21 mouse cellular contexts compared by ENCODE assay signal in genomic region chr1:64859826-64860225, GRCm38 (mm10).
DNase-seq lines count a peak whose midpoint lies in the region; ATAC-seq and TF ChIP-seq lines count a peak whose summit lies in the region.
"Had no signal": no experiment of that assay in that cellular context is flagged by ENCODE, and none has a peak within 500 bp of the region (broad histone marks: within the 10 kb centered on the region; RNA-seq: fewer than 3 reads in every experiment).

No protein-coding gene starts in this region.

- H3K4me3 ChIP-seq in kidney, embryonic 14.5 days (ENCODE audit: low read length) = no peak overlapping the region
- H3K4me3 ChIP-seq in intestine, embryonic 16.5 days (ENCODE audit: low read length) = no peak overlapping the region
- H3K4me3 ChIP-seq in kidney, postnatal 0 days (replicated peaks; ENCODE audit: low read depth, low read length) = no peak overlapping the region
- H3K4me3 ChIP-seq: gastrocnemius, adult 2 months; hindbrain, embryonic 15.5 days; limb, embryonic 13.5 days; megakaryocyte, embryonic 14.5 days; midbrain, embryonic 15.5 days; neural tube, embryonic 15.5 days had no signal

- no peak overlapping the region for H3K4me2 ChIP-seq in kidney, embryonic 14.5 days (replicated peaks; ENCODE audit: low read depth, low read length)
- H3K4me2 ChIP-seq in intestine, embryonic 16.5 days (ENCODE audit: low read depth, low read length) = no peak overlapping the region
- H3K4me2 ChIP-seq in kidney, postnatal 0 days (ENCODE audit: low read length) = no peak overlapping the region
- H3K4me2 ChIP-seq: hindbrain, embryonic 15.5 days; limb, embryonic 13.5 days; midbrain, embryonic 15.5 days; neural tube, embryonic 15.5 days had no signal

- WGBS in kidney, embryonic 14.5 days = 72% methylated on average over 5 of the region's 5 CpGs
- 62% methylated on average over 5 of the region's 5 CpGs for WGBS in intestine, embryonic 16.5 days
- 70% methylated on average over 5 of the region's 5 CpGs for WGBS in kidney, postnatal 0 days

- no peaks in the 10 kb centered on the region for H3K27me3 ChIP-seq in kidney, embryonic 14.5 days (ENCODE audit: control insufficient read depth, insufficient read depth, low read length)
- H3K27me3 ChIP-seq in intestine, embryonic 16.5 days (replicated peaks; ENCODE audit: control insufficient read depth, insufficient read depth, low read length) = no peaks in the 10 kb centered on the region
- H3K27me3 ChIP-seq in kidney, postnatal 0 days (ENCODE audit: insufficient read depth, low read length) = no peaks in the 10 kb centered on the region
- H3K27me3 ChIP-seq: hindbrain, embryonic 15.5 days; limb, embryonic 13.5 days; megakaryocyte, embryonic 14.5 days; midbrain, embryonic 15.5 days; neural tube, embryonic 15.5 days had no signal

- peak; percentile 31 for DNase-seq in kidney, adult 18-20 months
- DNase-seq in Muller cell, postnatal 12 days (ENCODE audit: inconsistent ontology term) = peak; percentile 35
- DNase-seq in kidney, postnatal 0 days (ENCODE audit: low spot score) = peak; percentile 68
- no peak for DNase-seq in layer of hippocampus, postnatal 10 days (ENCODE audit: low spot score in 2 of 2)
- DNase-seq in thymus, postnatal 0 days (ENCODE audit: low spot score) = no peak
- DNase-seq in cerebellum, postnatal 14 days = no peak
- DNase-seq: cerebellum, adult 11-12 months; cerebellum, postnatal 25 days; gastrocnemius, adult 2 months; heart, postnatal 36 days; layer of hippocampus, postnatal 36 days; lung, postnatal 14 days; spleen, adult 18-20 months had no signal

- no peak overlapping the region for H3K9ac ChIP-seq in kidney, embryonic 14.5 days (ENCODE audit: low read depth, low read length)
- no peak overlapping the region for H3K9ac ChIP-seq in intestine, embryonic 16.5 days (ENCODE audit: low read depth, low read length)
- no peak overlapping the region for H3K9ac ChIP-seq in kidney, postnatal 0 days (ENCODE audit: low read depth, low read length)
- H3K9ac ChIP-seq: hindbrain, embryonic 15.5 days; limb, embryonic 13.5 days; midbrain, embryonic 15.5 days; neural tube, embryonic 15.5 days had no signal

- no peak for ATAC-seq in kidney, embryonic 14.5 days (ENCODE audit: low FRiP score, low TSS enrichment)
- ATAC-seq in intestine, embryonic 16.5 days = peak; percentile 89
- peak; percentile 61; the same call in 1 of the 2 replicates for ATAC-seq in kidney, postnatal 0 days (replicated peaks; ENCODE audit: low FRiP score, low read depth)
- ATAC-seq: midbrain, embryonic 15.5 days had no signal

- no peaks in the 10 kb centered on the region for H3K9me3 ChIP-seq in kidney, embryonic 14.5 days (ENCODE audit: control insufficient read depth, low read length)
- H3K9me3 ChIP-seq in intestine, embryonic 16.5 days (ENCODE audit: control insufficient read depth, low read length) = no peaks in the 10 kb centered on the region
- no peaks in the 10 kb centered on the region for H3K9me3 ChIP-seq in kidney, postnatal 0 days (replicated peaks; ENCODE audit: low read length)
- H3K9me3 ChIP-seq: G1E; hindbrain, embryonic 15.5 days; limb, embryonic 13.5 days; megakaryocyte, embryonic 14.5 days; midbrain, embryonic 15.5 days; neural tube, embryonic 15.5 days had no signal

- no peaks in the 10 kb centered on the region for H3K4me1 ChIP-seq in kidney, embryonic 14.5 days (ENCODE audit: control insufficient read depth, insufficient read depth, low read length)
- peaks cover 10% of the 10 kb centered on the region for H3K4me1 ChIP-seq in intestine, embryonic 16.5 days (ENCODE audit: control insufficient read depth, insufficient read depth, low read length)
- no peaks in the 10 kb centered on the region for H3K4me1 ChIP-seq in kidney, postnatal 0 days (replicated peaks; ENCODE audit: insufficient read depth, low read length)
- H3K4me1 ChIP-seq: hindbrain, embryonic 15.5 days; midbrain, embryonic 15.5 days; neural tube, embryonic 15.5 days had no signal

- TF ChIP-seq CTCF in kidney, postnatal 0 days (IDR thresholded peaks at IDR 0.05; ENCODE audit: low read depth) = no peak

- no peaks in the 10 kb centered on the region for H3K36me3 ChIP-seq in kidney, embryonic 14.5 days (ENCODE audit: control insufficient read depth, insufficient read depth, low read length)
- H3K36me3 ChIP-seq in intestine, embryonic 16.5 days (ENCODE audit: control insufficient read depth, insufficient read depth, low read length) = no peaks in the 10 kb centered on the region
- H3K36me3 ChIP-seq in kidney, postnatal 0 days (ENCODE audit: insufficient read depth, low read length) = no peaks in the 10 kb centered on the region
- H3K36me3 ChIP-seq: hindbrain, embryonic 15.5 days; limb, embryonic 13.5 days; midbrain, embryonic 15.5 days; neural tube, embryonic 15.5 days had no signal

- no peak overlapping the region for H3K27ac ChIP-seq in kidney, embryonic 14.5 days (ENCODE audit: low read depth, low read length)
- no peak overlapping the region for H3K27ac ChIP-seq in intestine, embryonic 16.5 days (ENCODE audit: low read length)
- H3K27ac ChIP-seq in kidney, postnatal 0 days = no peak overlapping the region
- H3K27ac ChIP-seq: gastrocnemius, adult 2 months; hindbrain, embryonic 15.5 days; limb, embryonic 13.5 days; midbrain, embryonic 15.5 days; neural tube, embryonic 15.5 days had no signal

Comparison
In these comparisons a context has a peak if more than half of its experiments do, and no peak if none do; other contexts are left out.
1. DNase-seq: peak in kidney, adult 18-20 months (single experiment), Muller cell, postnatal 12 days (single experiment) and kidney, postnatal 0 days (single experiment); none in layer of hippocampus, postnatal 10 days (0 of 2), thymus, postnatal 0 days (single experiment) and cerebellum, postnatal 14 days (0 of 2).